Mouse (Mus musculus) frontal cortex, postnatal 14 days (tissue): ENCODE results near the gene Lrrc8e.
"Not testable (repeated sequence)": the region's sequence is repeated elsewhere in the genome, so short reads cannot be mapped to it uniquely, and the experiment has no call there.

Source experiments
- DNase-seq, 2 experiments: peaks; one replicate each; pipeline ENCODE4 v3.0.0; 2022; ENCODE audit warnings: low spot score in 2 of 2

Gene Lrrc8e

DNA sequence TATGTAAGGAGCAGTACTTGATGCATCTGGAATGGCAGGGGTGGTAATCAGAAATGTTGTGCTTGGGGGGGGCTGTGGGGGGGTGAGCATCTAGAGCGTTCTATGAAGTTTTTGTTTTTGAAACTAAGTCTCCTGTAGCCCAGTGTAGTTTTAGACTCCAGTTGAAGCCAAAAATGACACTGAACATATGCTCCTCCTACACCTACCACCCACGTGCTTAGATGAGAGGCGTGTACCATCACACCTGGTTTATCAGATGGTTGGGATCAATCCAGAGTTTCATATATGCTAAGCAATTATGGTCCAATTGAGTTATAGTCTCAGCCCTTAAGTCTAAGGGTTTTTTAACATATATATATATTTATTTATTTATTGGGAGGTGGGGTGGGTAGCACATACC, 7.0 kb upstream of the Lrrc8e start:
- no peak for DNase-seq

DNA sequence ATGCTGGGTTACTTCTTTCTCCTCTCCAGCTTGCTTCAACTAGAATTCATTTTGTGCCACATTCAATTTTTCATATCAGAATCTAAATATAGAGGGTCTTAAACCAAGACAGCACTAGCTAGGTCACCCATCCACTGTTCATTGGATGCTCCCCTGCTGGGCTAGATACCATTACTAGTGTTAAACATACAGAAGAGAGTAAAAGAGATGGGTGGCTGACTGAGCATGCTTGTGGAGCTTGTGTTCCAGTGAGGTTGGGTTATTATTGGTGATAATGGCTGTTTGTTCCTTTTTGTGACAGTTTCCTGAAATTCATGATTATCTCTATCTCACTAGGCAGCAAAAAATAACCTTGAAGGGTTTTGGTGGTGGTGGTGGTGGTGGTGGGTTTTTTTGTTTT, 4.6 kb upstream of the Lrrc8e start:
- DNase-seq = no peak

DNA sequence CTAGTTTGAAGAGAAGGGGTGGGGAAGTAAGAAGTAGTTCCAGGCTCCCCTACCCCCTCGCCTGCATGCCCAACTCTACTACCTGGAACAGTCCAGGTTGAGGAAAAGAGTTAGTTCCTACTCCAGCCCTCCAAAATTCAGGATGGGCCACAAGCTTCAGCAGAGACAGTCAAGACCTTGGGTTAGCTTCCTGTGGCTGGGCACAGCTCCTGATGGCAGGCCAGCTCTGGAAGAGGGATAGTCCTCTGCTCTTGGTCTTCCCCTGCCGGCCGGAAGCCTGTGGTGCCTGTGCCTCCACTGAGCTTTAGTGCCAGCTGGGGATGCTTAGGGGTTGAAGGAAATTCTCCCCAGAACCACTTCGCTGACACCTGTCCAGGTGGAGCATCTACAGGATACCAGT, 304 bp upstream of the Lrrc8e start:
- DNase-seq = no peak

DNA sequence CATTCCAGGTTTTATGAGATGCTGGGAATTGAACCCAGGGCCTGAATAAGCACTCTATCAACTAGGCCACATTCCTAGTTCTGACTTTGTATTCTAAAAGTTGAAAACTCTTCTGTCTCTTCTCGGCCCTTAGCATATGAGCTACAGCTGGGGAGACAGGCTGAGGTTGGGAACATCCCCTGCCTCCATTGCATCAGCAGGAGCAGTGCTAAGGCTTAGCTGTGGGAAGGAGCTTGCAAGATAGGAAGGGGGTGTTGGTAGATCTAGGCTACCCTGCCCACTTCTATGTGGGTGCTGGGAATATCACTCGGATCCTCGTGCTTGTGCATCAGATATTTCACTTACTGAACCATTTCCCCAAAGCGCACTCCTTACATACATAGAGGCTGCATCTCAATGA, 1.3 kb downstream of the Lrrc8e start:
- DNase-seq = no peak

DNA sequence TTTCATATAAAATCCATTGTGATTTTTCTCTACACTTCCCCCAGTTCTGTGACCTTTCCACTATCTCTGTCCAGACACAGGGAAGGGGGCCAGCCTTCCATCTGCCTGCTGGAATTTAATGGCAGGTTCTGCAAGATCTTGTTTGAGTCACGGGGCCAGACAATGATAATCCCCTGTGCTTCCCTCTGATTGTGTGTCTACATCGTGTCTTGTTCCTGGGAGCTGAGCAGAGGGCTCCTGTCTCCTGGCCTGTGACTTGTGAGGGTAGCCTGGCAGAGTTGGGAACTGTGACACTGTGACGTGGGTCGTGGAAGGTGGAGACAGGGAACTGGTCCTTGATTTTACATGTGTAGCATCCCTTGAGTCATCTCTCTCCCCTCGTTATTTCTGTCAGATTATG, 3.2 kb downstream of the Lrrc8e start:
- no peak for DNase-seq

DNA sequence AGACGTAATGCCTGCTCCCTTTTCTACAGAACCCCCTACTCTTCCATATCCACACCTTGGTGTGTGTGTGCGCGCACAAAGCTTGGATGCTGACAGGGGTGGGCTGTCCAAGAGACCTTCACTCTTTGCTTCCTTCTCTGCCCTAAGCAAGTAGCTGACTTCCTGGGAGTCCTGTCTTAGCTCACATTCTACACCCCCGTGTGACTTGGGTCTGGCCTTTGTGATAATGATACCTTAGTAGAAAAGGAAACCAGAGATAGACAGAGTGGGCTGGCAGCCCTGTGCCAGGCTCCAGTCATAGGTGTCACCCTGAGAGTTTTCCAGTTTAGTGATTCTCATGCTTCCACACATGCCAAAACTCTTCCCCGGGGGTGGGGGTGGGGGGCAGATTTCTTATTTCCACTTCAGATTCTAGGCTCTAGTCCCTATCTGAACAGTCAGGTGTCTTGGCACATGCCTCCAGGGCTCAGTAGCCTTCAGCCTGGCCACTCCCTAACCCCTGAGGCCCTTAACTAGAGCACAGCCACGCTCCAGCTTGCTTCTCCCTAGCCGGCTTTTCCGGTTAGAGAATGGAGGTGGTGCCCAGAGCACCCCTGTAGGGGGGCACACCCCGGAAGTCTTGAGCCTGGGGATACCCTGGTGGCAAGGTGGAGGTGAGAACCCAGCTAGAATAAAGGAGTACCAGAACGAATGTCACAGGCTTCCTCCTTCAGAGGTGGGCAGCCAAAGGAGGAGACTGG, 4.2 kb downstream of the Lrrc8e start:
- DNase-seq = no peak

DNA sequence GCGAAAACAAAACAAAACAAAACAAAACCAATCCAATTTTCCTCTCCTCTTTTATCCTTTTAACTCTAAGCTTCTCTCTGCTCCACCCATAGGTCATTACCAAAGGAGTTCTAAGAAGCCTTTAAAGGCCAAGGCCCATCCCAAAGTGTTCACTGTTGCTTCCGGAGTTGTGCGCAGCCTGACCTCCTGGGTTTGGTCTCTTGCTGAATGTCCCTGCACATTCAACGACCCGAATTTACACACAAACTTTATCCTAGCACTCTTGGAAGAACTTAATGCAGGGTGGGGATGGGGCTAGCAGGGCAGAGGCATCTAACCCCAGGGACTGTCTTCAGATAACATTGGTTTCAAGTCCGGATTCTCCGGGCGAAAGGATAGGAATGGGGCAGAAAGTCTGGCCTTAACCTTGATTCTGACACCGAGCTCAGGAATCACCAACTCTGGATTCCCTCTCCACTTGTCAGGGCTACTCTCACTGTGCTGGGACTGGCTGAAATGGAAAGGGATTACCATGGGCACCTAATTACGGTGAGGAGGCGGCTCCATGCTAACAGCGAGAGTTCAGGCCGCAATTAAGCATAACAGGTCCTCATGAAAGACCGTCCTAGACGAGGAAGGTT, 11.3 kb downstream of the Lrrc8e start:
- no peak for DNase-seq

DNA sequence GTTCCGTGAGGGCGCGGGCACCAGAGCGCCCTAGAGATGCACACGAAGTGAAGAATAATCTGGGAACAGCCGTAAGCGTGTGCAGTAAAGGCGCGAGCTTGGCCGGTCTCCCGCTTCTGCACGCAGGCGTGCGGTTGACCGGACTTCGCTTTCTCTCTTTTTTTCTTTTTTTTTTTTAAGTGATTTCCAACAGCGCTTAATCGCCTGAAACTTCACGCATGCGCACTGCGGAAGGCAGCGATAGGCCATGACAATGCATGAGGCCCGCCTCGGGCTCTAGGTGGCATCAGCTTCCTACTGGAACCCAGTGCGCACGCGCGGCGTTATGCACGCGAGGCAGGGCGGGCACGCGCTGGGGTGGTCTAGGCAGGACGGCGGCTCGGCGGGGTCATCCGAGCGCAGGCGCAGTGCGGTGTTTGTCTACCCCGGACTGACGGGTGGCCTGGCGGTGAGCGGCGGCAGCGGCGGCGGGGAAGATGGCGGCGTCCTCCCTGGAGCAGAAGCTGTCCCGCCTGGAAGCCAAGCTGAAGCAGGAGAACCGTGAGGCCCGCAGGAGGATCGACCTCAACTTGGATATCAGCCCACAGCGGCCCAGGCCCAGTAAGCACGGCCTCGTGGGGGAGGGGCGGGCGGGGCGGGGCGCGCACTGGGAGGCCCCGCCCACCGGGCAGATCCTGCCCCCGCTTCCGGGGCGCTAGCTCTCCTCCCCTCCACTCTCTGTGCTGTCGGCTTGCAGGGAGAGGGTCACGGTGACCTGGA, 12.0 kb downstream of the Lrrc8e start, which contains the start of the genes Map2k7 and Gm49320:
Gene Map2k7 (plus strand): TSS at position 307 of the 759 bp plus-strand sequence.
Gene Gm49320 (plus strand): TSS at position 432 of the 759 bp plus-strand sequence.
- peak; percentile 100 for DNase-seq

DNA sequence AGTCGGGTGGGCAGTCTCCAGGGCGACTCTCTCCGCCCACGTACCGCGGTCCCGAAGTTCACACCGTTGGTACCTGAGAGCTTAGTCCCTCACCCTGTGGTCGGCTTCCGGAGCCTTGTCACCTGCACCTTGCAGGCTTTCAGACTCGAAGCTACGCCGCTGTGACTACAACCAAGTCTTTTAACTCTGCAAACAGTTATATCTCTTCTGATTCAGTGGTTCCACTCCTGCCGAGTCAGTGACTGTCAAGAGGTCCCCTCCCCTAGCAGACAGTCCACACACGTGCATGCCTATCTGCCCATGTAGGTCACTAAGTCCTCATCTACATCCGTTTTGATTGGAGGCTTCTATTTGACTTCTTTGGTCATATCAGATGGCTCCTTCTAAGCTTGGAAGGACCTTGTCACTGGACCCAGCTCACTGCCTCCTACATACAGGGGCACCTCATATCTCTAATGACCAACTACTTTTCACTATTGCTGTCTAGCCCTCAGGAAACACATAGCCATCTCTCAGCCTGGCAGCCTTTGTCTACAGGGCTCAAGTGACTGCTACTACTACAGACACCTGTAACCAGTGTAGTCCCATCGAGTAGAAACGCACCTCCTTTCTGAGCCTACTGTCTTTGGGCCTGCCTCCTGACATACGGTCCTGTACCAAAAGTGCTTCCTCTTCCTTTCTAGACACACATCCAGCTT, 12.7 kb downstream of the Lrrc8e start:
- no peak for DNase-seq

DNA sequence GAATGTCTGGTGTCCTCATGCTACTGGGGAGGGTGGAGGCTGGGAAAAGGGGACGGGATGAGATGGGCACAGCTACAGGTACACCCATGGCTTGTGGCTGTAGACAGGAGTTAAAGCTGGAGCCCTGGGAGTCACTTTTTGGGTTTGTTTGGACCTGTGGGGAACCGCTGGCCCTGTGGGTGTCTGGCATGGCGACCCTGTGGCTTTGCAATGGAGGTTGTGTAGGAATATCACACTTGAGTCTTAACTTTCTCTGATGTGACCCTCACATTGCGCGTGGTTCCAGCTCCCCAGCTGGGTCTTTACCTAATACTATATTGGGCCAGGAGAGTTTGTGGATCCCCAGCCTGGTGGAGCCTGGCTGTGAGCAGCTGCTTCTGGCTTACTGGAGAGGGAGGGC, 18.4 kb downstream of the Lrrc8e start:
- DNase-seq = no peak

DNA sequence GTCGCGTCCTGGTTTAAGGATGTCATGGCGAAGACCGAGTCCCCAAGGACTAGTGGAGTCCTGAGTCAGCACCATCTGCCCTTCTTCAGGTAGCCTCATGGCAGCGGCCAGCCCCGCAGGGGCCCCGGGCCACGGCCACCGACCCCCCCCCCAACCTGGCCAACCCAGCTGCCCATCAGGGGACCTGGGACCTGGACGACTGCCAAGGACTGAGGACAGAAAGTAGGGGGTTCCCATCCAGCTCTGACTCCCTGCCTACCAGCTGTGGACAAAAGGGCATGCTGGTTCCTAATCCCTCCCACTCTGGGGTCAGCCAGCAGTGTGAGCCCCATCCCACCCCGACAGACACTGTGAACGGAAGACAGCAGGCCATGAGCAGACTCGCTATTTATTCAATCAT, 19.1 kb downstream of the Lrrc8e start:
- peak in 1 of 2 experiments; percentile 5 for DNase-seq

DNA sequence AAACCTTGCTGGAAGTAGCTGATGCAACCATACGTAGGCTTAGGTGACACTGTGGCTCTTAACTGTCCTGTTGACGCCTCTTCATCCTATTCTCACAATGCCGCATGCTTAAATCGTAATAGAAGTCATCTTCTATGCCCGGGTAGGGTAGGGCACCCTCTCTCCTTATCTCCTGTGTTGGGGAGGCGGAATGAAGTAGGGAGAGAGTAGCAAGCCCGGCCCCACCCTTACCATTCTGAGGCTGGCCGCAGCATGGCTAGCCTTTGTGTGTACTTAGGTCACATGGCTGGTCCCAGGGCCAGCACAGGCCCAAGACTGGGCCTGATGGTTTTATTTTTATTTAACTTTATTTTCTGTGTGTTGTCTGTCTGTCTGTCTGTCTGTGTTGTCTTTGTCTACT, 20.6 kb downstream of the Lrrc8e start:
- peak in 1 of 2 experiments; percentile 3 for DNase-seq

DNA sequence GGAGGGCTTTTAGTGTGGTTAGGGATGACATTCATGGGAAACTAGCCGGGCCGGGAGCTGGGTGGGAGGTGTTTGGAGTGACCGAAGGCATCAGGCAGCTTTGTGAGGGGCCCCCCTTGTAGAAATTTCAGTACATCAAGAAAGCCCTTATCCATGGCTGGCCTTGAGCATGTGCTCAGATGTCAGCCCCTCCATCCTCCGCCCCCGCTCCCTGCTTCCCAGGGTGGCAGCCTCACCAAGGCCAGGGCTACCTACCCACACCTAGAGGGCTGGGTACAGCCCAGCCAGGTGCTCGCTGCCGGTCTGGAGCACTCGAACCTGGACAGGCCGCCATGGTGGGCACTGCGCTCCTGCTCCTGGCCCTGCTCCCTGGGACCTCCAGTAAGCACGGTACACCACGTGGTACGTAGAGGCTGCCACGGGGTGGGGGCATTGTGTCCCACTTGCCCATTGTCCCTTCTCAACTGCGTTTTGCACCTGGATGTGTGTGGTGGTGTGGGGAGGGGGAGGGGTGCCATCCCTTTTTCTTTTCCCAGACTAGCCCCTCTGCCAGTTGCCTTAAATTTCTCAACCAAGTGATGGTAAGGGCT, 21.4 kb downstream of the Lrrc8e start, which contains the start of gene Tgfbr3l:
Gene Tgfbr3l (plus strand): TSS at position 264 of the 590 bp plus-strand sequence.
- peak in 1 of 2 experiments; percentile 12 for DNase-seq

DNA sequence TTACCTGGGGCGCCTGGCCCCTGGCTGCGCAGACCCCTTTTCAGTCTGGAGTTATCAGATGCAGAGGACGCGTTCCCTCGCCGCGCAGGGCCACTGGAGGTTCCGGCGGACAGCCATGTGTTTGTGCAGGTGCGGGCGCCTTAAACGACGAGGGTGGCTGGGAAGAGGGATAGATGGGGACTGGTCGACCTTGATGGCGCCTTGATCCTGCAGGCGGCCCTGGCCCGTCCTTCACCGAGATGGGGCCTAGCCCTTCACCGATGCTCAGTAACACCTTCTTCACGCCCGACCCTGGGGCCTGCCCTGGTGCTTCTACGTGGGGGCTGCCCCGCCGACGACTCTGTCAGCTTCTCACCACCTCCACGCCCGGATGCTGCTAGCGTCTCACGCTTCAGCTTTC, 22.6 kb downstream of the Lrrc8e start:
- DNase-seq = no peak

DNA sequence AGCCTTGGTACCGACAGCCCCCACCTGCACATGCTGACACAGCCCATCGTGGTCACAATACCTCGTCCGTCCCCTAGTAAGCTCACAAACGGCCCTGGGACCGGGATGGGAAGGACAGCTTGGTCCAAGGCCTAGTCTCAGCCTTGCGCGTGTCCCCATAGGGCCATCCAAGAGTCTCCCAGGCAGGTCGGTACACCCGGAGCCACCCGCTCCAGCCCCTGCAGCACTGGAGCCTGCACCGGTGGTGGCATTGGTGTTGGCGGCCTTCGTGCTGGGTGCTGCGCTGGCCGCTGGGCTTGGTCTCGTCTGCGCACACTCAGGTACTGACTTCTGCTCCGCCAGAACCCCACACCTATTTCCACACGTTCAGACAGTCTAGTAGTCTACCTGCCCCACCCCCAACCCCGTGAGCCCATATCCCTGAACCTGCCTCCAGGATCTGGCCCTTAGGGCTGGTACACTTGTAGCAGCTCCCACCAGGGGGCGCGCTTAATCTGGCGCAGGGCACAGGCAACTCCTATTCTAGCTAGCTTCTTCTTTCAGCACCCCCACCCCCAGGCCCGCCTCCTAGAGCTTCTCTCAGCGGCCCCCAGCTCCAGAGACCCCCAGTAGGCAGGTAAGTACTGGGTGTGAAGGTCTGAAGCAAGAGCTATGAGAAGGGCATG, 23.8 kb downstream of the Lrrc8e start:
- DNase-seq = peak; percentile 77 to 83

DNA sequence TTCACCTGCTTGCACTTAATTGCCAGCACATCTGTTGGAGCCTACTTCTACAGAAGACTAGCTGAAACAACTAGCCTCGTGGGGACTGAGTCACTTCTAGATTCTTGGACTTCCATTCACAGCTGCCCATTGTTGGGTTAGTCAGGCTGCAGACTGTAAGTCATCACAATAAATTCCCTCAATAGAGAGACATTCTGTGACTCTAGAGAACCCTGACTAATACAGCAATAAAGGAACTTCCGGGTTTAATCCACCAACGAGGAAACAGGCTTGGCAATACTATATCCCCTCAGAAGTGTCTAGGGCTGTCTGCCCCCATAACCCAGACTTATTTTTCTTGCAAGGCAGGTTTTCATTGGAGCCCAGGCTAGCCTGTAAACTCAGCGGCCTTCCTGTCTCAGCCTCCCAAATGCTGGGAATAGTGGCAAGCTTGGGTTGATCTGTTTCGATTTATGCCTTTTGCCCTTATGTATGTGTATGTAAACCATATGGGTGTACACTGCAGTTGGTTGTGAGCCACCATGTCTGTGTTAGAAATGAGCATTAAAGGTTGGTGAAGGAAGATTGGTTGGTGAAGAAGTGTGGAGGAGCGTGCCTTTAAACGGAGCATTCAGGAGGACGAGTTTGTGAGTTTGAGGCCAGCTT, 25.6 kb downstream of the Lrrc8e start:
- DNase-seq = no peak

DNA sequence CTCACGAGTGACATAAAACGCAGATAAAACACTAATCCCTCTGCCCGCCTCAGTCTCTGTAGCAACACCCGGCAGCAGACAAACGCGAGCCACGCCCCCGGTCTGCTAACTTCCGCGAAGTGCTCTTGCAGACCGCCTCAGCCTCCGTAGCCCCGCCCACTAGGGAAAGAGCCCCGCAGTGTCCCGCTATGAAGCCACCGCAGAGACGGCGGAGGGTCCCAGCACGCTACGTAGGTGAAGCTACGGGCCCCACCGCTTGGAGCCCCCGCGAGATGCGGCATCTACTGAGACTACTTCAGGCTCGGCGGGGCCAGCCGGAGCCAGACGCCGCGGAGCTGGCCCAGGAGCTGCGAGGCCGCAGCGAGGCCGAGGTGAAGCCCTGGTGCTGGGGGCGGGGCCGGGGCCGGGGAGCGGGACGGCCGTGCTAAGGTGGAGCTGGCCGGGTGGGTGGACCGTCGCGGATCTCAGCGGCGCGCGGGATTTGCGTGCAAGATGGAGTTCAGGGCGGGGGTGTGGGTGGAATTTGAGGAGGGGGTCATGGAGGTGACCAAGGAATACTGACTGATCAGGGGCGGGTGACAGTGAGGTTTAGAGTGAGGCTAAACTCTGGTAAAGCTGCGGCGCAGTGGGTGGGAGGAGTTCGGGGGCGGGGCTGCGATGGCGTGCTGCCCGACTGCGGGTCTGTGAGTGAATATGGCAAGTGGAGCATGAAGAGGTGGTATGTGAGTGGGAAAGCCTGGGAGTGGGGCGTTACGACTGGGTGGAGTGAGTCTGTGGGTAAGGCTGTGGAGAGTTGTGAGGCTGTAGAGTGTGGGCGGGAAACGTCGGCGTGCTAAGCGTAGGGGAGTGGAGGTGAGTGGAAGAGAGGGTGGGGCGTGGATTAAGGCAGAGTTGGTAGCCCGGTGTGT, 26.6 kb downstream of the Lrrc8e start, which contains the start of gene Snapc2:
Gene Snapc2 (plus strand): TSS at position 147 of the 908 bp plus-strand sequence.
- peak; percentile 89 to 93 for DNase-seq

DNA sequence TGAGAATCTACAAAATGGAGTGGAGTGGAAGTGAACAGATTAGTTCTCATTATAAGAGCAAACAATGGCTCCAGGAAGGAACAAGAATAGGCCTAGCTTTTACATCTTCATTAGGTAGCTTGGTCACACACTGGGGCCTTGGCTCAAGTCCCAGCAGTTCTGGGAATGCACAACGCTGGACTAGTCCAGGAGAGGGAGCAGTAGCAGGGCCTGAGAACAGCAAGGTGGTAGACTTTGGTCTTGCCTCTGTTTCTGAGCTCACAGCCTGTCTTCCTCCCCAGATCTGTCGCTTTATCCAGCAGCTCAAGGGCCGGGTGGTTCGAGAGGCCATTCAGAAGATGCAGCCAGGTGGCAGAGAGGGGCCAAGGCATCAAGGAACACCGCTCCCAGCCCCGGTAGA, 27.4 kb downstream of the Lrrc8e start:
- DNase-seq = peak in 1 of 2 experiments; percentile 49

DNA sequence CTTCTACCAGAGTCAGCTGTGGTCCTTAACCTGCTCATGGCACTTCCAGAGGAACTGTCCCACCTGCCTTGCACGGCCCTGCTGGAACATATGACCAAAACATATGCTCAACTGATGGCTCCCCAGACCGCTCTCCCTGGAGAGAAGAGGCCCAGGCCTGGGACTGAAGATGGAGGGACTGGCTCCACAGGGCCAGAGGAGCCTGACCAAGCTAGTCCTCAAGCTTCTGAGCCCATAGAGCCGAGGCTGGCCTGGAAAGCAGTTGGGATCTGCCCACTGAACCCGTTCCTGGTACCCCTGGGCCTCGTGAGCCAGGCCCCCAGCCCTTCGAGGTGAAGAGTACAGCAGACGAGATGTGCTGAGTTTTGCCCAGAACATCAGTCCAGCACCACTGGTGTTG, 28.8 kb downstream of the Lrrc8e start:
- DNase-seq = not testable (repeated sequence)
